Mouse (Mus musculus): ENCODE results near the gene Arhgef33. TPM values are rescaled to one million over a fixed set of nuclear protein-coding genes. Genes with fewer than 3 reads are reported as not detected.

Arhgef33 gene
- polyA plus RNA-seq, 1 experiment from 2014 or later = 0.88 TPM

- WGBS = 96% methylated on average over 7 of the region's 7 CpGs
- no peaks in the 10 kb centered on the region for H3K27me3 ChIP-seq (replicated peaks; ENCODE audit: control insufficient read depth, insufficient read depth, low read length)
- H3K9me3 ChIP-seq (replicated peaks; ENCODE audit: control insufficient read depth, low read length) = no peaks in the 10 kb centered on the region
- H3K9ac ChIP-seq (ENCODE audit: low read length) = no peak overlapping the region
- no peak overlapping the region for H3K4me2 ChIP-seq (ENCODE audit: low read length)
- H3K36me3 ChIP-seq (ENCODE audit: control insufficient read depth, insufficient read depth, low read length) = peaks cover 69% of the 10 kb centered on the region
- DNase-seq (ENCODE audit: low spot score) (no peak), ATAC-seq (no peak)
- no peaks in the 10 kb centered on the region for H3K4me1 ChIP-seq (ENCODE audit: control insufficient read depth, insufficient read depth, low read length)
- no peak overlapping the region for H3K4me3 ChIP-seq (ENCODE audit: low read depth, low read length)
- H3K27ac ChIP-seq (ENCODE audit: low read depth, low read length) = no peak overlapping the region
These were observed 138.2 kb downstream of the Arhgef33 start for GRCm38 (mm10) chr17:80445433-80445832.

DNA sequence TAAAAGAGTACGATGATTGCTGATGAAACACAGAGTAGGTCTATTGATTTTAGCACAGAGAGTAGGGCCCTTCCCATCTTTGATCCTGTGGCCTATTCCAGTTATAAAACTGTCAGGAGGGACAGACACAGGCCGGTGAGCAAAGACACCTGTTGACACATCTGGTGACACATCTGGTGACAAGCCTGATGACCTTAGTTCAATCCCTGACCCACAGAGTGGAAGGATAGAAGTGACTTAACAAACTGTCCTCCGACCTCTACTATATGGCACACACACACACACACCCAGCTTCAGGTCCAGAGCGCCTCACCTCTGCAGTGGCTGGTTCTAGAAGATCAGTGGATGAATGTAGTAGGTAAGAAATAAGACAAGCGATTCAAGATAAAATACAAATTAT lies 139.3 kb downstream of the Arhgef33 start:
- DNase-seq (ENCODE audit: low spot score) (no peak), ATAC-seq (no peak)
- Histone ChIP-seq H3K4me1 (ENCODE audit: control insufficient read depth, insufficient read depth, low read length) (no peaks in the 10 kb centered on the region), H3K27me3 (replicated peaks; ENCODE audit: control insufficient read depth, insufficient read depth, low read length) (no peaks in the 10 kb centered on the region), H3K4me3 (ENCODE audit: low read depth, low read length) (no peak overlapping the region), H3K4me2 (ENCODE audit: low read length) (no peak overlapping the region), H3K36me3 (ENCODE audit: control insufficient read depth, insufficient read depth, low read length) (peaks cover 66% of the 10 kb centered on the region), H3K9ac (ENCODE audit: low read length) (no peak overlapping the region), H3K9me3 (replicated peaks; ENCODE audit: control insufficient read depth, low read length) (no peaks in the 10 kb centered on the region), H3K27ac (ENCODE audit: low read depth, low read length) (no peak overlapping the region)
- 97% methylated on average over 5 of the region's 5 CpGs for WGBS

Other genes starting within 250 kb of the Arhgef33 start
- gene Hnrnpll, start 245.1 kb upstream of the Arhgef33 start, polyA plus RNA-seq (2014; fragmentation: Nextera tagmentation; extraction: Ambion mirVana) = 75.5 and 86.8 TPM in 2 replicates
- gene Galm, start 179.9 kb upstream of the Arhgef33 start, polyA plus RNA-seq (2014; fragmentation: Nextera tagmentation; extraction: Ambion mirVana) = 2.4 and 3.5 TPM in 2 replicates
- gene Srsf7, start 100.1 kb upstream of the Arhgef33 start, polyA plus RNA-seq (2014; fragmentation: Nextera tagmentation; extraction: Ambion mirVana) = 664 and 688 TPM in 2 replicates
- 0.11 and 0.15 TPM in 2 replicates for gene Ttc39d, start 99.9 kb upstream of the Arhgef33 start, polyA plus RNA-seq (2014; fragmentation: Nextera tagmentation; extraction: Ambion mirVana)
- gene Gemin6, start 83.0 kb upstream of the Arhgef33 start, polyA plus RNA-seq (2014; fragmentation: Nextera tagmentation; extraction: Ambion mirVana) = 30.1 and 34.4 TPM in 2 replicates
- 42.7 and 52.7 TPM in 2 replicates for gene Morn2, start 17.2 kb upstream of the Arhgef33 start, polyA plus RNA-seq (2014; fragmentation: Nextera tagmentation; extraction: Ambion mirVana)
- gene Dhx57, start 16.9 kb upstream of the Arhgef33 start, polyA plus RNA-seq (2014; fragmentation: Nextera tagmentation; extraction: Ambion mirVana) = 36.1 and 42.0 TPM in 2 replicates
- 1.8 and 2.1 TPM in 2 replicates for gene Gm10190, start 66.1 kb downstream of the Arhgef33 start, polyA plus RNA-seq (2014; fragmentation: Nextera tagmentation; extraction: Ambion mirVana)
- gene Sos1, start 173.0 kb downstream of the Arhgef33 start, polyA plus RNA-seq (2014; fragmentation: Nextera tagmentation; extraction: Ambion mirVana) = 7.9 and 9.3 TPM in 2 replicates

Data from forebrain, embryonic 14.5 days (tissue).